23 mouse cellular contexts compared by ENCODE assay signal in genomic region chr10:40644456-40644855, GRCm38 (mm10). TPM values are rescaled to one million over a fixed set of nuclear protein-coding genes. Genes with fewer than 3 reads are reported as not detected.
DNase-seq lines count a peak whose midpoint lies in the region; ATAC-seq and TF ChIP-seq lines count a peak whose summit lies in the region.
"Had no signal": no experiment of that assay in that cellular context is flagged by ENCODE, and none has a peak within 500 bp of the region (broad histone marks: within the 10 kb centered on the region; RNA-seq: fewer than 3 reads in every experiment).

No protein-coding gene starts in this region.

- TF ChIP-seq EP300 in stomach, postnatal 0 days (optimal IDR thresholded peaks at IDR 0.05), result no peak

- no peak overlapping the region for H3K9ac ChIP-seq in embryonic facial prominence, embryonic 14.5 days (ENCODE audit: low read depth, low read length)
- no peak overlapping the region for H3K9ac ChIP-seq in lung, embryonic 14.5 days
- H3K9ac ChIP-seq in stomach, postnatal 0 days (ENCODE audit: low read length), result no peak overlapping the region
- H3K9ac ChIP-seq in hindbrain, embryonic 16.5 days (ENCODE audit: low read depth, low read length), result no peak overlapping the region
- H3K9ac ChIP-seq: embryonic facial prominence, embryonic 15.5 days; heart, embryonic 13.5 days; hindbrain, embryonic 12.5 days had no signal

- no peaks in the 10 kb centered on the region for H3K4me1 ChIP-seq in embryonic facial prominence, embryonic 14.5 days (ENCODE audit: control insufficient read depth, insufficient read depth, low read length)
- peaks cover 6% of the 10 kb centered on the region for H3K4me1 ChIP-seq in embryonic facial prominence, embryonic 10.5 days
- H3K4me1 ChIP-seq in lung, embryonic 14.5 days (ENCODE audit: insufficient read depth), result no peaks in the 10 kb centered on the region
- no peaks in the 10 kb centered on the region for H3K4me1 ChIP-seq in stomach, postnatal 0 days (replicated peaks; ENCODE audit: control insufficient read depth, insufficient read depth)
- peaks cover under 1% of the 10 kb centered on the region; the same call in 1 of the 2 replicates for H3K4me1 ChIP-seq in hindbrain, embryonic 16.5 days (ENCODE audit: control insufficient read depth, insufficient read depth, low read depth, low read length)

- no peak overlapping the region for H3K4me2 ChIP-seq in embryonic facial prominence, embryonic 14.5 days (ENCODE audit: low read depth, low read length)
- H3K4me2 ChIP-seq in lung, embryonic 14.5 days, result 0 out of 2 replicates have a peak overlapping the region, but pooled peaks have one; percentile 4
- H3K4me2 ChIP-seq in stomach, postnatal 0 days (replicated peaks; ENCODE audit: low read depth), result no peak overlapping the region
- no peak overlapping the region for H3K4me2 ChIP-seq in hindbrain, embryonic 16.5 days (ENCODE audit: low read length)
- H3K4me2 ChIP-seq: embryonic facial prominence, embryonic 15.5 days; heart, embryonic 13.5 days; hindbrain, embryonic 12.5 days had no signal

- no peaks in the 10 kb centered on the region for H3K27me3 ChIP-seq in embryonic facial prominence, embryonic 14.5 days (replicated peaks; ENCODE audit: control insufficient read depth, insufficient read depth, low read length)
- H3K27me3 ChIP-seq in embryonic facial prominence, embryonic 10.5 days (replicated peaks; ENCODE audit: low read depth, poor library complexity, severe bottlenecking), result peaks cover 11% of the 10 kb centered on the region; the same call in 1 of the 2 replicates
- H3K27me3 ChIP-seq in lung, embryonic 14.5 days (ENCODE audit: insufficient read depth, low read length), result no peaks in the 10 kb centered on the region
- no peaks in the 10 kb centered on the region for H3K27me3 ChIP-seq in stomach, postnatal 0 days (ENCODE audit: control insufficient read depth, insufficient read depth, low read length)
- H3K27me3 ChIP-seq in hindbrain, embryonic 16.5 days (replicated peaks; ENCODE audit: control insufficient read depth, insufficient read depth, low read length), result no peaks in the 10 kb centered on the region
- H3K27me3 ChIP-seq: embryonic facial prominence, embryonic 15.5 days; heart, embryonic 13.5 days; hindbrain, embryonic 12.5 days; Patski had no signal

- TF ChIP-seq CTCF in lung, embryonic 14.5 days (IDR thresholded peaks at IDR 0.05; ENCODE audit: low read depth), result 0 out of 2 replicates have a peak, but pooled peaks have one; percentile 3
- peak; percentile 19; the same call in 1 of the 2 replicates for TF ChIP-seq CTCF in stomach, postnatal 0 days (IDR thresholded peaks at IDR 0.05; ENCODE audit: low read depth)

- H3K4me3 ChIP-seq in embryonic facial prominence, embryonic 14.5 days (ENCODE audit: low read depth, low read length), result no peak overlapping the region
- no peak overlapping the region for H3K4me3 ChIP-seq in embryonic facial prominence, embryonic 10.5 days
- no peak overlapping the region for H3K4me3 ChIP-seq in lung, embryonic 14.5 days (ENCODE audit: low read depth, low read length)
- H3K4me3 ChIP-seq in stomach, postnatal 0 days (ENCODE audit: low read depth, low read length), result no peak overlapping the region
- H3K4me3 ChIP-seq in hindbrain, embryonic 16.5 days (ENCODE audit: low read length), result no peak overlapping the region
- H3K4me3 ChIP-seq: embryonic facial prominence, embryonic 15.5 days; erythroblast, embryonic 14.5 days; forebrain, embryonic 10.5 days; gastrocnemius, adult 2 months; heart, embryonic 13.5 days; hindbrain, embryonic 12.5 days had no signal

- 51% methylated on average over 9 of the region's 9 CpGs for WGBS in embryonic facial prominence, embryonic 14.5 days
- 81% methylated on average over 9 of the region's 9 CpGs for WGBS in embryonic facial prominence, embryonic 10.5 days
- 27% methylated on average over 9 of the region's 9 CpGs for WGBS in lung, embryonic 14.5 days
- WGBS in stomach, postnatal 0 days, result 31% methylated on average over 9 of the region's 9 CpGs
- WGBS in hindbrain, embryonic 16.5 days, result 71% methylated on average over 9 of the region's 9 CpGs

- peak; percentile 27 for DNase-seq in embryonic facial prominence, embryonic 14.5 days (ENCODE audit: low spot score)
- DNase-seq in embryonic facial prominence, embryonic 10.5 days (ENCODE audit: low spot score), result no peak
- peak; percentile 77 for DNase-seq in lung, embryonic 14.5 days
- no peak for DNase-seq in lung, adult 18-20 months
- DNase-seq in lung, postnatal 10 days, result peak; percentile 24
- DNase-seq in lung, postnatal 25 days (ENCODE audit: low spot score), result no peak
- DNase-seq in stomach, postnatal 0 days (ENCODE audit: low spot score), result no peak
- DNase-seq: adrenal gland, postnatal 14 days; cerebellum, adult 11-12 months; cerebellum, adult 9-10 months; cerebellum, postnatal 36 days; gastrocnemius, adult 2 months; gastrocnemius, postnatal 25 days; heart, postnatal 4 days had no signal

- H3K36me3 ChIP-seq in embryonic facial prominence, embryonic 14.5 days (ENCODE audit: control insufficient read depth, insufficient read depth, low read length), result no peaks in the 10 kb centered on the region
- no peaks in the 10 kb centered on the region for H3K36me3 ChIP-seq in embryonic facial prominence, embryonic 10.5 days (replicated peaks)
- H3K36me3 ChIP-seq in lung, embryonic 14.5 days (ENCODE audit: insufficient read depth), result no peaks in the 10 kb centered on the region
- H3K36me3 ChIP-seq in stomach, postnatal 0 days (ENCODE audit: control insufficient read depth, insufficient read depth, low read length), result no peaks in the 10 kb centered on the region
- no peaks in the 10 kb centered on the region for H3K36me3 ChIP-seq in hindbrain, embryonic 16.5 days (ENCODE audit: control insufficient read depth, insufficient read depth, low read length)
- H3K36me3 ChIP-seq: embryonic facial prominence, embryonic 15.5 days; forebrain, embryonic 10.5 days; heart, embryonic 13.5 days; hindbrain, embryonic 12.5 days had no signal

- ATAC-seq in embryonic facial prominence, embryonic 14.5 days (ENCODE audit: low read depth), result peak; percentile 53; the same call in 1 of the 2 replicates
- peak; percentile 83 for ATAC-seq in lung, embryonic 14.5 days (ENCODE audit: insufficient read depth)
- ATAC-seq in stomach, postnatal 0 days (ENCODE audit: low FRiP score, low TSS enrichment), result no peak
- ATAC-seq in hindbrain, embryonic 16.5 days, result no peak
- ATAC-seq: activated CD4-positive, CD25-positive, alpha-beta regulatory T cell, adult 4 months; forebrain, embryonic 14.5 days; Patski had no signal

- H3K27ac ChIP-seq in embryonic facial prominence, embryonic 14.5 days (replicated peaks; ENCODE audit: low read depth, low read length), result no peak overlapping the region
- H3K27ac ChIP-seq in embryonic facial prominence, embryonic 10.5 days (replicated peaks), result no peak overlapping the region
- H3K27ac ChIP-seq in lung, embryonic 14.5 days (ENCODE audit: low read depth), result no peak overlapping the region
- no peak overlapping the region for H3K27ac ChIP-seq in stomach, postnatal 0 days (replicated peaks)
- no peak overlapping the region for H3K27ac ChIP-seq in hindbrain, embryonic 16.5 days (ENCODE audit: low read depth, low read length)
- H3K27ac ChIP-seq: embryonic facial prominence, embryonic 15.5 days; forebrain, embryonic 10.5 days; gastrocnemius, adult 2 months; heart, embryonic 13.5 days; hindbrain, embryonic 12.5 days had no signal

- no peaks in the 10 kb centered on the region for H3K9me3 ChIP-seq in embryonic facial prominence, embryonic 14.5 days (ENCODE audit: control insufficient read depth, low read length)
- peaks cover 22% of the 10 kb centered on the region for H3K9me3 ChIP-seq in embryonic facial prominence, embryonic 10.5 days
- no peaks in the 10 kb centered on the region for H3K9me3 ChIP-seq in lung, embryonic 14.5 days (ENCODE audit: low read depth, low read length)
- H3K9me3 ChIP-seq in stomach, postnatal 0 days (ENCODE audit: control insufficient read depth, low read length), result no peaks in the 10 kb centered on the region
- peaks cover 4% of the 10 kb centered on the region for H3K9me3 ChIP-seq in hindbrain, embryonic 16.5 days (ENCODE audit: control insufficient read depth, low read length)
- H3K9me3 ChIP-seq: embryonic facial prominence, embryonic 15.5 days; heart, embryonic 13.5 days had no signal

RNA-seq across cellular contexts. Expression of gene Ddo, which starts 14.6 kb away (rescaled TPM):
- polyA plus RNA-seq in embryonic facial prominence, embryonic 14.5 days (2014; fragmentation: Nextera tagmentation; extraction: Ambion mirVana), result 0.59 and 0.90 TPM in 2 replicates
- 0.10 and 0.21 TPM in 2 replicates for polyA plus RNA-seq in embryonic facial prominence, embryonic 10.5 days (2016; fragmentation: Nextera tagmentation; extraction: Ambion mirVana)
- polyA plus RNA-seq in lung, embryonic 14.5 days (2014; fragmentation: Nextera tagmentation; extraction: Ambion mirVana), result 1.8 and 2.7 TPM in 2 replicates
- polyA plus RNA-seq in stomach, postnatal 0 days (2015; fragmentation: Nextera tagmentation; extraction: Ambion mirVana), result 2.8 TPM in 2 replicates
- 1.4 and 2.9 TPM in 2 replicates for polyA plus RNA-seq in hindbrain, embryonic 16.5 days (2015; fragmentation: Nextera tagmentation; extraction: Ambion mirVana)
- polyA plus RNA-seq: activated CD4-positive, CD25-positive, alpha-beta regulatory T cell, adult 4 months; erythroblast, embryonic 14.5 days had no signal

RNA-seq across cellular contexts. Expression of gene Mettl24, which starts 38.6 kb away (rescaled TPM):
- polyA plus RNA-seq in embryonic facial prominence, embryonic 14.5 days (2014; fragmentation: Nextera tagmentation; extraction: Ambion mirVana), result 1.7 TPM in 2 replicates
- 0.92 and 1.5 TPM in 2 replicates for polyA plus RNA-seq in embryonic facial prominence, embryonic 10.5 days (2016; fragmentation: Nextera tagmentation; extraction: Ambion mirVana)
- 3.5 and 3.6 TPM in 2 replicates for polyA plus RNA-seq in lung, embryonic 14.5 days (2014; fragmentation: Nextera tagmentation; extraction: Ambion mirVana)
- 1.9 and 2.2 TPM in 2 replicates for polyA plus RNA-seq in stomach, postnatal 0 days (2015; fragmentation: Nextera tagmentation; extraction: Ambion mirVana)
- 0.84 and 0.94 TPM in 2 replicates for polyA plus RNA-seq in hindbrain, embryonic 16.5 days (2015; fragmentation: Nextera tagmentation; extraction: Ambion mirVana)
- polyA plus RNA-seq: activated CD4-positive, CD25-positive, alpha-beta regulatory T cell, adult 4 months; erythroblast, embryonic 14.5 days; Patski had no signal

Comparison
In these comparisons a context has a peak if more than half of its experiments do, and no peak if none do; other contexts are left out.
1. DNase-seq: peak in embryonic facial prominence, embryonic 14.5 days (single experiment), lung, embryonic 14.5 days (single experiment) and lung, postnatal 10 days (single experiment); none in embryonic facial prominence, embryonic 10.5 days (single experiment), lung, adult 18-20 months (0 of 2), lung, postnatal 25 days (single experiment) and stomach, postnatal 0 days (single experiment).
2. ATAC-seq: peak in embryonic facial prominence, embryonic 14.5 days (single experiment) and lung, embryonic 14.5 days (single experiment); none in stomach, postnatal 0 days (single experiment) and hindbrain, embryonic 16.5 days (single experiment).